Comparison of ENCODE assay signal across 10 mouse cellular contexts in genomic region chr7:109115488-109115887, GRCm38 (mm10). TPM values are rescaled to one million over a fixed set of nuclear protein-coding genes. Genes with fewer than 3 reads are reported as not detected.
A peak's percentile ranks its signal among the peaks of the same experiment; 100 is the strongest.
DNase-seq lines count a peak whose midpoint lies in the region; ATAC-seq and TF ChIP-seq lines count a peak whose summit lies in the region.
"Not testable (repeated sequence)": the region's sequence is repeated elsewhere in the genome, so short reads cannot be mapped to it uniquely, and the experiment has no call there.
"Had no signal": no experiment of that assay in that cellular context is flagged by ENCODE, and none has a peak within 500 bp of the region (broad histone marks: within the 10 kb centered on the region; RNA-seq: fewer than 3 reads in every experiment).

No protein-coding gene starts in this region.

- H3K36me3 ChIP-seq in embryonic facial prominence, embryonic 12.5 days; forebrain, embryonic 14.5 days (ENCODE audit: control insufficient read depth, insufficient read depth, low read length); heart, embryonic 13.5 days; hindbrain, postnatal 0 days (ENCODE audit: insufficient read depth, low read length); liver, embryonic 15.5 days (replicated peaks); midbrain, embryonic 12.5 days; neural tube, embryonic 13.5 days: not testable (repeated sequence)

- not testable (repeated sequence) for TF ChIP-seq CTCF in hindbrain, postnatal 0 days (IDR thresholded peaks at IDR 0.05; ENCODE audit: low read depth)

- 50% methylated on average over 1 of the region's 4 CpGs for WGBS in embryonic facial prominence, embryonic 12.5 days
- WGBS in forebrain, embryonic 14.5 days = no CpG with 5 or more reads among the region's 4 CpGs
- 38% methylated on average over 1 of the region's 4 CpGs for WGBS in heart, embryonic 13.5 days
- 29% methylated on average over 1 of the region's 4 CpGs for WGBS in hindbrain, postnatal 0 days
- 25% methylated on average over 1 of the region's 4 CpGs for WGBS in liver, embryonic 15.5 days (ENCODE audit: insufficient replicate concordance)
- 14% methylated on average over 1 of the region's 4 CpGs for WGBS in midbrain, embryonic 12.5 days
- WGBS in neural tube, embryonic 13.5 days = 13% methylated on average over 1 of the region's 4 CpGs

- H3K9me3 ChIP-seq in embryonic facial prominence, embryonic 12.5 days; forebrain, embryonic 14.5 days (replicated peaks; ENCODE audit: control insufficient read depth, low read length); heart, embryonic 13.5 days; hindbrain, postnatal 0 days (ENCODE audit: low read length); liver, embryonic 15.5 days (replicated peaks); midbrain, embryonic 12.5 days; neural tube, embryonic 13.5 days: not testable (repeated sequence)

- not testable (repeated sequence) for DNase-seq in forebrain, embryonic 14.5 days (ENCODE audit: low spot score); hindbrain, postnatal 0 days (ENCODE audit: low spot score)

- peak; percentile 69 for ATAC-seq in embryonic facial prominence, embryonic 12.5 days (ENCODE audit: insufficient number of reproducible peaks, insufficient read depth, low FRiP score, low TSS enrichment)
- peak; percentile 90 for ATAC-seq in forebrain, embryonic 14.5 days
- peak; percentile 44 for ATAC-seq in heart, embryonic 13.5 days (ENCODE audit: extremely low read depth, insufficient number of reproducible peaks, low FRiP score, low TSS enrichment)
- ATAC-seq in hindbrain, postnatal 0 days = peak; percentile 82
- ATAC-seq in liver, embryonic 15.5 days (ENCODE audit: insufficient read depth) = not testable (repeated sequence)
- ATAC-seq in midbrain, embryonic 12.5 days (ENCODE audit: low FRiP score, low read depth) = peak; percentile 90
- peak; percentile 75 for ATAC-seq in neural tube, embryonic 13.5 days (ENCODE audit: low read depth)

- H3K9ac ChIP-seq in embryonic facial prominence, embryonic 12.5 days; forebrain, embryonic 14.5 days (ENCODE audit: low read length); heart, embryonic 13.5 days; hindbrain, postnatal 0 days (replicated peaks; ENCODE audit: low read length); liver, embryonic 15.5 days; midbrain, embryonic 12.5 days (replicated peaks); neural tube, embryonic 13.5 days: not testable (repeated sequence)

- not testable (repeated sequence) for H3K4me2 ChIP-seq in embryonic facial prominence, embryonic 12.5 days (replicated peaks); heart, embryonic 13.5 days; hindbrain, postnatal 0 days (ENCODE audit: low read depth, low read length); midbrain, embryonic 12.5 days (replicated peaks); neural tube, embryonic 13.5 days
- H3K4me2 ChIP-seq in forebrain, embryonic 14.5 days (ENCODE audit: low read length) = peak overlapping the region; percentile 12; the same call in 1 of the 2 replicates
- H3K4me2 ChIP-seq in liver, embryonic 15.5 days = 0 out of 2 replicates have a peak overlapping the region, but pooled peaks have one; percentile 13

- H3K4me3 ChIP-seq in embryonic facial prominence, embryonic 12.5 days; forebrain, embryonic 14.5 days (ENCODE audit: low read depth, low read length); heart, embryonic 13.5 days; hindbrain, postnatal 0 days (ENCODE audit: low read length); liver, embryonic 15.5 days (replicated peaks); midbrain, embryonic 12.5 days; neural tube, embryonic 13.5 days: not testable (repeated sequence)

- not testable (repeated sequence) for H3K4me1 ChIP-seq in embryonic facial prominence, embryonic 12.5 days; heart, embryonic 13.5 days
- H3K4me1 ChIP-seq in forebrain, embryonic 14.5 days (ENCODE audit: control insufficient read depth, insufficient read depth, low read length) = peaks cover 20% of the 10 kb centered on the region
- H3K4me1 ChIP-seq in hindbrain, postnatal 0 days (ENCODE audit: insufficient read depth, low read length) = peaks cover 12% of the 10 kb centered on the region; the same call in 1 of the 2 replicates
- H3K4me1 ChIP-seq in liver, embryonic 15.5 days (replicated peaks) = peaks cover 55% of the 10 kb centered on the region
- peaks cover 27% of the 10 kb centered on the region for H3K4me1 ChIP-seq in midbrain, embryonic 12.5 days
- H3K4me1 ChIP-seq in neural tube, embryonic 13.5 days (replicated peaks) = peaks cover 16% of the 10 kb centered on the region

- peak overlapping the region; percentile 50; the same call in 1 of the 2 replicates for H3K27ac ChIP-seq in embryonic facial prominence, embryonic 12.5 days
- peak overlapping the region; percentile 17; the same call in 1 of the 2 replicates for H3K27ac ChIP-seq in forebrain, embryonic 14.5 days (ENCODE audit: low read depth, low read length)
- H3K27ac ChIP-seq in heart, embryonic 13.5 days (replicated peaks) = peak overlapping the region; percentile 67
- H3K27ac ChIP-seq in hindbrain, postnatal 0 days = not testable (repeated sequence)
- peak overlapping the region; percentile 31 for H3K27ac ChIP-seq in liver, embryonic 15.5 days (replicated peaks)
- H3K27ac ChIP-seq in midbrain, embryonic 12.5 days (replicated peaks) = peak overlapping the region; percentile 89
- peak overlapping the region; percentile 46; the same call in 1 of the 2 replicates for H3K27ac ChIP-seq in neural tube, embryonic 13.5 days (replicated peaks)

- not testable (repeated sequence) for H3K27me3 ChIP-seq in embryonic facial prominence, embryonic 12.5 days; heart, embryonic 13.5 days (replicated peaks); hindbrain, postnatal 0 days (ENCODE audit: insufficient read depth, low read length); liver, embryonic 15.5 days; midbrain, embryonic 12.5 days; neural tube, embryonic 13.5 days
- peaks cover 11% of the 10 kb centered on the region for H3K27me3 ChIP-seq in forebrain, embryonic 14.5 days (replicated peaks; ENCODE audit: control insufficient read depth, insufficient read depth, low read length)

RNA-seq across cellular contexts. Expression of gene Ric3, which starts 32.4 kb away (rescaled TPM):
- 5.3 and 6.4 TPM in 2 replicates for polyA plus RNA-seq in embryonic facial prominence, embryonic 12.5 days (2016; fragmentation: Nextera tagmentation; extraction: Ambion mirVana)
- 27.2 and 29.1 TPM in 2 replicates for polyA plus RNA-seq in forebrain, embryonic 14.5 days (2014; fragmentation: Nextera tagmentation; extraction: Ambion mirVana)
- polyA plus RNA-seq in heart, embryonic 13.5 days (2015; fragmentation: Nextera tagmentation; extraction: Ambion mirVana) = 0.75 and 0.82 TPM in 2 replicates
- 33.8 and 41.9 TPM in 2 replicates for total RNA-seq in hindbrain, postnatal 0 days (2014; rRNA removed)
- 40.0 and 41.0 TPM in 2 replicates for polyA plus RNA-seq in hindbrain, postnatal 0 days (2015; fragmentation: Nextera tagmentation; extraction: Ambion mirVana)
- 0.39 and 0.53 TPM in 2 replicates for polyA plus RNA-seq in liver, embryonic 15.5 days (2015; fragmentation: Nextera tagmentation; extraction: Ambion mirVana)
- 29.5 and 30.4 TPM in 2 replicates for polyA plus RNA-seq in midbrain, embryonic 12.5 days (2016; fragmentation: Nextera tagmentation; extraction: Ambion mirVana)
- polyA plus RNA-seq in neural tube, embryonic 13.5 days (2015; fragmentation: Nextera tagmentation; extraction: Ambion mirVana) = 25.5 and 28.3 TPM in 2 replicates
- polyA plus RNA-seq: C2C12, myocyte had no signal

RNA-seq across cellular contexts. Expression of gene Lmo1, which starts 59.5 kb away (rescaled TPM):
- 20.8 and 21.0 TPM in 2 replicates for polyA plus RNA-seq in embryonic facial prominence, embryonic 12.5 days (2016; fragmentation: Nextera tagmentation; extraction: Ambion mirVana)
- polyA plus RNA-seq in forebrain, embryonic 14.5 days (2014; fragmentation: Nextera tagmentation; extraction: Ambion mirVana) = 72.2 and 72.5 TPM in 2 replicates
- 1.2 and 1.3 TPM in 2 replicates for polyA plus RNA-seq in heart, embryonic 13.5 days (2015; fragmentation: Nextera tagmentation; extraction: Ambion mirVana)
- 53.0 and 83.8 TPM in 2 replicates for total RNA-seq in hindbrain, postnatal 0 days (2014; rRNA removed)
- 45.5 and 48.4 TPM in 2 replicates for polyA plus RNA-seq in hindbrain, postnatal 0 days (2015; fragmentation: Nextera tagmentation; extraction: Ambion mirVana)
- 0.84 and 0.89 TPM in 2 replicates for polyA plus RNA-seq in liver, embryonic 15.5 days (2015; fragmentation: Nextera tagmentation; extraction: Ambion mirVana)
- polyA plus RNA-seq in midbrain, embryonic 12.5 days (2016; fragmentation: Nextera tagmentation; extraction: Ambion mirVana) = 149 and 177 TPM in 2 replicates
- polyA plus RNA-seq in neural tube, embryonic 13.5 days (2015; fragmentation: Nextera tagmentation; extraction: Ambion mirVana) = 23.2 and 27.2 TPM in 2 replicates
- total RNA-seq: liver, adult 2 months had no signal
- polyA plus RNA-seq: liver, adult 2 months had no signal
